Mouse (Mus musculus) embryonic fibroblast, embryonic 13.5 days (primary cell): ENCODE results near the gene Tmem35b. TPM values are rescaled to one million over a fixed set of nuclear protein-coding genes. Genes with fewer than 3 reads are reported as not detected.
"Not testable (repeated sequence)": the region's sequence is repeated elsewhere in the genome, so short reads cannot be mapped to it uniquely, and the experiment has no call there.

ENCODE experiments used
- H3K27ac ChIP-seq: 2 replicates; pipeline ENCODE4 v1.5.1; 2012; ENCODE audit warnings: low read length, control low read depth, inconsistent platforms; ENCODE audit not compliant: insufficient read depth
- H3K4me1 ChIP-seq: 2 replicates; pipeline ENCODE4 v1.6.1; 2011; ENCODE audit warnings: low read length; ENCODE audit not compliant: control insufficient read depth, insufficient read depth
- H3K4me3 ChIP-seq: 2 replicates; pipeline ENCODE4 v1.5.1; 2011; ENCODE audit warnings: mild to moderate bottlenecking, control low read depth, low read length; ENCODE audit not compliant: insufficient read depth
- CTCF ChIP-seq: IDR thresholded peaks from 2 replicates; pipeline ENCODE4 v1.5.1; 2011; ENCODE audit warnings: mild to moderate bottlenecking, control low read depth, low read length, moderate library complexity, borderline replicate concordance; ENCODE audit not compliant: insufficient read depth
- POLR2A ChIP-seq: IDR thresholded peaks from 2 replicates; pipeline ENCODE4 v1.6.1; 2011; ENCODE audit warnings: low read depth, mild to moderate bottlenecking, control low read depth, low read length, moderate library complexity
- polyA plus RNA-seq: library from polyadenylated mRNA; stranded (reverse); fragments of >200 nt; gene quantifications from 2 replicates; pipeline ENCODE4 v1.2.4, GENCODE M21; 2011; ENCODE audit warnings: low read depth; ENCODE audit not compliant: missing spikeins, insufficient read length

Gene Tmem35b
- 5.2 and 7.3 TPM in 2 replicates for polyA plus RNA-seq

- Histone ChIP-seq H3K27ac (no peak within 1 kb of the TSS), H3K4me1 (no peaks in the 10 kb centered on the region), H3K4me3 (no peak within 1 kb of the TSS)
- TF ChIP-seq CTCF (no peak), POLR2A (no peak)
Observed at GRCm38 (mm10) chr4:127123391-127123790, at the start of gene Tmem35b. TSS of gene Tmem35b (plus strand) at chr4:127123691.

- no peak overlapping the region for H3K27ac ChIP-seq
- no peak overlapping the region for H3K4me3 ChIP-seq
- no peaks in the 10 kb centered on the region for H3K4me1 ChIP-seq
- TF ChIP-seq POLR2A (no peak), CTCF (no peak)
Observed at GRCm38 (mm10) chr4:127074915-127075314, 48.6 kb upstream of the Tmem35b start.

- TF ChIP-seq CTCF (no peak), POLR2A (peak; percentile 96)
- H3K27ac ChIP-seq, result peak within 1 kb of the TSS; percentile 87
- H3K4me1 ChIP-seq, result no peaks in the 10 kb centered on the region
- peak within 1 kb of the TSS; percentile 71 for H3K4me3 ChIP-seq
Observed at GRCm38 (mm10) chr4:127076875-127077548, 46.5 kb upstream of the Tmem35b start, which contains the start of gene Zmym6. TSS of gene Zmym6 (plus strand) at chr4:127077383.

GRCm38 (mm10) chr4:127080806-127081205 lies 42.7 kb upstream of the Tmem35b start:
- Histone ChIP-seq H3K4me1 (no peaks in the 10 kb centered on the region), H3K27ac (no peak overlapping the region), H3K4me3 (no peak overlapping the region)
- TF ChIP-seq POLR2A, result no peak
- no peak for TF ChIP-seq CTCF

- no peak overlapping the region for H3K4me3 ChIP-seq
- no peaks in the 10 kb centered on the region for H3K4me1 ChIP-seq
- no peak for TF ChIP-seq POLR2A
- TF ChIP-seq CTCF, result no peak
- H3K27ac ChIP-seq, result no peak overlapping the region
Observed at GRCm38 (mm10) chr4:127083131-127083530, 40.4 kb upstream of the Tmem35b start.

GRCm38 (mm10) chr4:127085761-127086160 lies 37.7 kb upstream of the Tmem35b start:
- no peaks in the 10 kb centered on the region for H3K4me1 ChIP-seq

GRCm38 (mm10) chr4:127091188-127091587 lies 32.3 kb upstream of the Tmem35b start:
- H3K4me3 ChIP-seq, result no peak overlapping the region
- TF ChIP-seq CTCF (no peak), POLR2A (no peak)
- H3K4me1 ChIP-seq, result no peaks in the 10 kb centered on the region

More at GRCm38 (mm10) chr4:127085761-127086160, 37.7 kb upstream of the Tmem35b start:
- H3K4me3 ChIP-seq, result no peak overlapping the region
- no peak overlapping the region for H3K27ac ChIP-seq
- TF ChIP-seq CTCF, result no peak
- no peak for TF ChIP-seq POLR2A

GRCm38 (mm10) chr4:127095090-127095489 lies 28.4 kb upstream of the Tmem35b start:
- Histone ChIP-seq H3K4me3 (no peak overlapping the region), H3K27ac (no peak overlapping the region), H3K4me1 (no peaks in the 10 kb centered on the region)
- TF ChIP-seq POLR2A (no peak), CTCF (no peak)

More at GRCm38 (mm10) chr4:127091188-127091587, 32.3 kb upstream of the Tmem35b start:
- no peak overlapping the region for H3K27ac ChIP-seq

- not testable (repeated sequence) for H3K4me1 ChIP-seq, H3K27ac ChIP-seq, H3K4me3 ChIP-seq
Observed at GRCm38 (mm10) chr4:127099552-127099951, 23.9 kb upstream of the Tmem35b start.

- TF ChIP-seq CTCF (no peak), POLR2A (no peak)
- Histone ChIP-seq H3K27ac (no peak overlapping the region), H3K4me3 (no peak overlapping the region), H3K4me1 (no peaks in the 10 kb centered on the region)
Observed at GRCm38 (mm10) chr4:127107566-127107965, 15.9 kb upstream of the Tmem35b start.

GRCm38 (mm10) chr4:127110570-127110969 lies 12.9 kb upstream of the Tmem35b start:
- Histone ChIP-seq H3K4me1 (no peaks in the 10 kb centered on the region; the same call in 1 of the 2 replicates), H3K4me3 (no peak overlapping the region), H3K27ac (no peak overlapping the region)
- no peak for TF ChIP-seq POLR2A
- no peak for TF ChIP-seq CTCF
